Mouse (Mus musculus) heart, postnatal 25 days (tissue): ENCODE data around the gene Cd3e. TPM values are rescaled to one million over a fixed set of nuclear protein-coding genes. Genes with fewer than 3 reads are reported as not detected.
"Not testable (repeated sequence)": the region's sequence is repeated elsewhere in the genome, so short reads cannot be mapped to it uniquely, and the experiment has no call there.

Experiments
- DNase-seq: peaks from one replicate; pipeline ENCODE4 v3.0.0; 2022; ENCODE audit warnings: low spot score
- intact Hi-C: fragments of 180-260 bp; cut with DNase I; formaldehyde crosslinking; loops from one replicate; pipeline ENCODE4 v1.15.1; 2025
- total RNA-seq, 2 experiments: library from RNA; stranded (reverse); gene quantifications; 2 replicates each; pipeline ENCODE4 v1.2.3; 2021

Cd3e gene
- total RNA-seq, 2 experiments from 2014 or later, result 0.36 to 0.57 TPM

DNA sequence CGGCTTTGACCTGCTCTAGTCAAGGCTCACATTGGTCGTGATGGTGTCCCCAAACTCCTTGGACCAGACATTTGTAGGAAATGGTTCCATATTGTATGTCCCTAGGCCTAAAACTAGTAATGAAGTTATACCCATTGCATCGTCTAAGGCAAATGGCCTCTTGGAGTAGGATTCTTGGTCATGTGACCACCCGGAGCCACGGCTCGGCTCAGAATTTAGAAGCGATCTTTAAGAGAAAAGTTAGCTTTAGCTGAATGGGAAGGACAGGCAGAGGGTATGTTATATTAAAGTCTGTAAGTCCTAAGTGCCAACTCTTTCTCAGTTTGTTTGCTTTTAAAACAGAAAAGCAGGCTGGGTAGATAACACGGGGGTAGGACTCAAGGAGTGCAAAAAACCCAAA, 27.3 kb downstream of the Cd3e start:
- intact Hi-C loops, result no loop called here
- no peak for DNase-seq

DNA sequence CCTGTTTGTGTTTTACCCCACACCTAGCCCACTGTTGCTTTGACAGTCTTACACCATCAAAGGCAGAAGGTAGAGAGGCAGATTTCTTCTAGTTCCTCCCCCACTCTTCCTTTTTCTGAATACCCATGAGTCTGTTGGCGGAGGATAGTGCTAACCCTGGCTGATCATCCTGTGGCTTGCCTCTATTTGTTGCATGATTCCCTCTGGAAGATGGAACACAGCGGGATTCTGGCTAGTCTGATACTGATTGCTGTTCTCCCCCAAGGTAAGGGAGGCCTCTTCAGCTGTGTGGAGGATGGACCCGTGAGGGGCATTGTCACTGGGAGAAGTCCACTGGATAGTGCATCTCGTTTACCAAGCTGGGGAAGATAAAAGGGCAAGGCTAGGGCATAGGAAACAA, 27.8 kb downstream of the Cd3e start, which contains the start of gene Cd3d:
Gene Cd3d (plus strand): TSS at position 111 of the 400 bp plus-strand sequence.
- DNase-seq, result no peak
- intact Hi-C loops, result no loop called here

DNA sequence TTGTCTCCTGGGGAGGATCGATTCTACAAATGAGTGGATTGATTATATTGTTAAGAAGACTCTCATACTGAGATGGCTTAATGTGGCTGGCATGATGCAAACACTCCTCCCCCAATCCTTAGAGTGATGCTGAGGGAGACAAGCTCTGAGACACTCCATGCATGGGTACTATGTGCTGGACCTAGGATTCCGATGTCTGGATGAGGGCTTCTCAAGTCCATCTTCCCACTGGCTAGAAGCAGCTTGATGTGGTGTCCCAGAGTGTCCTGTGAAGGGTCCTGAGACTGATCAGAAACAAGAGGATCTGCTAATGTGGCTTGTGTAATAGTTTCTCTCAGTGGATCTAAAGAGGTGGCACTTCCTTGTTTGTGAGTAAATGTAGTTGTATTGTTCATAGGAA, 28.3 kb downstream of the Cd3e start:
- intact Hi-C loops, result no loop called here
- DNase-seq, result no peak

DNA sequence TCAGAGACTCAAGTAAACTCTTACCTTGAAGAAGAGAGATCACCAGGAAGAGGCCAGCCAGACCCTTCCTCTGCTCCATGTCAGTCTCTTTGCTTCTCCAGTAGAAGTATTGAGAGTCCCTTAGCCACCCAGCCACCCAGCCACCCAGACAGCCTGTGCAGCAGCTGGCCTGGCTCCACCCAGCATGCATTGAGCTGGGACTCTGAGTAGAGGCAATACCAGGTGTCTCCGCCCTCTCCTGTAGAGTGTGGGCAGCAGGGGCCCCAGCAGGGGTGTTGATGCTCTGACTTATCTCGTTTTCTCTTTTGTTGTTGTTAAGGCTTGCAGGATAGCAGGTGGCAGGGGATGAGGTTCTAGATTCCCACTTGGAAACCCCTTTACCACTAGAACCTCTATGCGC, 29.2 kb downstream of the Cd3e start, which contains the start of gene Cd3g:
Gene Cd3g (minus strand): TSS at position 190 of the 400 bp plus-strand sequence.
- intact Hi-C loops, result no loop called here

DNA sequence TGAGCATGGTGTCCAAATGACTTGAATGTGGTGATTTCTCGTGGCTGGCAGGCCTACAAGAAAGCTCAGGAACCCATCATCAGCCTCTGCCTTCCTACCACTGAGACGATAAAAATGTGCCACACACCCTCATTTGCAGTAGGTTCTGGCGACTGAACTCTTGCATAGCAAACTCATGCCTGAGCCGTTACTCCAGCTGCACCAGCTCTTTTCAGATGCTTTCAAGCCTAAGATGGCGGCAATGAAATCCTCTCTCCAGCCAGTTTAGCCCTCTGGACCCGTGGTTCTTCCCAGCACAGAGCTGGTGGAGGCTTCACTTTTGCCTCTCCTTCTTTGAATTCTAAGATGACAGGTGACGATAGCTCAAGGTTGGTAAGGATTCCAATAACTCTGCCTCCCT, 29.6 kb downstream of the Cd3e start:
- intact Hi-C loops, result no loop called here

More for the DNA sequence above, 29.2 kb downstream of the Cd3e start, which contains the start of gene Cd3g:
- no peak for DNase-seq

DNA sequence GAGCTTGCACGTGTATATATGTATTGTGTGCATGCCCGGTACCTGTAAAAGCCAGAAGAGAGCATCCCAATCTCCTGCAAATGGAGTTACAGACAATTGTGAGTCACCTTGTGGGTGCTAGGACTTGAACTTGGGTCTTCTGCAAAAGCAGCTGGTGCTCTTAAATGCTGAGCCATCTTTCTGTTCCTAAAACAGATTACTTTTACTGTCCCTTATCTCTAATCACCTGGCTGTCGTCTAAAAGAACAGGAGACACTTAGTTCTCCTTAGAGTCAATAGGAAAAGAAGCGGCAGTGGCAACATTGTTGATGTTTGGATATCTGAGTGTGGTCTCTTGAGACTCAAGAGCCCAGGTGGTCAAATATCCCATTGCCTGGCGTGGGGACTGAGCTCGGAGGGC, 31.6 kb downstream of the Cd3e start:
- intact Hi-C loops, result no loop called here
- DNase-seq, result no peak

More for the DNA sequence above, 29.6 kb downstream of the Cd3e start:
- no peak for DNase-seq

DNA sequence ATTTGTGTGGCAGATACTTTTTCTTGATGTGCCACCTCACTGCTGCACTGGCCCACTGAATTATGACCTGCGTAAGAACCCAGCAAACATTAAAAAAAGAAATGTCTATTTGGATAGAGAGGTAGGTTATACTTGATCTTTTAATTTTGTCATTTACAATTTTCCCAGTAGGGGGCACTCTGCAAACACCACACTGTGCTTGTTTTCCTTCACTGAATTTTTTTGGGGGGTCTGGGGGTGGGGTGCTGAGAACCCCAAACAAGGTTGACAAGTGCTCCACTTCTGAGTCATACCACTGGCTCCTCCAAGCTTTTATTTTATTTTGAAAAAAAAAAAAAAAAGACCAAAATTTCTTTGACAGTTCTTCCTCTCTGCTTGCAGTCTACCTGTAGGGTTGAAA, 40.0 kb downstream of the Cd3e start:
- intact Hi-C loops, result no loop called here

DNA sequence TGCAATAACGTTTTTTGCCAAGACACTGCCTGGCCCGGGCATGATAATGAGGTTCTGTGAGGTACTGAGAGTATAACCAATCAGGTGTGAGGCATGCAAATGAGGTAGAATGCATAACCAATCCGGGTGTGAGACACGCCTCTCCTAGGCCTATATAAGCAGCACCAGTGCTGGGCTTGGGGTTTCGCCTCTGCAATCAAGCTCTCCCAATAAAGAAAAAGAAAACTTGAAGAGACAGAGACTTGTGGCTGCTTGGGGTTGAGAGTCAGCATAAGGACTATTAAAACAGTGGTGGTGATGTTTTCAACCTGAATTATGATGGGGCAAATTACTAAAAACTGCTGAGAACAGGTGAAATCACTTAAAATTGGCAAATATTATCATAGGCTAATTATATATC, 41.7 kb downstream of the Cd3e start:
- intact Hi-C loops, DNase-seq: not testable (repeated sequence)

More for the DNA sequence above, 40.0 kb downstream of the Cd3e start:
- DNase-seq, result no peak

DNA sequence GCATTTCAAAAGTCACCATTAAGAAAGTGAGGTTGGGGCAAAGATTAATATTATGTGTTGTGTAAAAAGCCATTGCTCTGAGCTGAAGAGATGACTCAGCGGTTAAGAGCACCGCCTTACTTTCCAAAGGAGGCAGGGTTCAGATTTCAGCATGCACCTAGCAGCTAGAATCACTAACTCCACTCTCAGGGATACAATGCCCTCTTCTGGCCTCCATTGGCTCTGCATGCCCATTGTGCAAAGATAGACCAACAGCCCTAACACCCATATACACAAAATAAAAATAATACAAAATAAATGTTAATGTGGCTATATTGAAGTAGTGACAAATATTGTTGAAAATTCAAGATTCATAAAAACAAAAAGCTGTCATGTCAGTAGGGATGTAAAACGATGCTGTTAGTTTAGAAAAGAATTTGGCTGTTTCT, 42.6 kb downstream of the Cd3e start:
- DNase-seq, result peak; percentile 49
- intact Hi-C loops, result no loop called here

DNA sequence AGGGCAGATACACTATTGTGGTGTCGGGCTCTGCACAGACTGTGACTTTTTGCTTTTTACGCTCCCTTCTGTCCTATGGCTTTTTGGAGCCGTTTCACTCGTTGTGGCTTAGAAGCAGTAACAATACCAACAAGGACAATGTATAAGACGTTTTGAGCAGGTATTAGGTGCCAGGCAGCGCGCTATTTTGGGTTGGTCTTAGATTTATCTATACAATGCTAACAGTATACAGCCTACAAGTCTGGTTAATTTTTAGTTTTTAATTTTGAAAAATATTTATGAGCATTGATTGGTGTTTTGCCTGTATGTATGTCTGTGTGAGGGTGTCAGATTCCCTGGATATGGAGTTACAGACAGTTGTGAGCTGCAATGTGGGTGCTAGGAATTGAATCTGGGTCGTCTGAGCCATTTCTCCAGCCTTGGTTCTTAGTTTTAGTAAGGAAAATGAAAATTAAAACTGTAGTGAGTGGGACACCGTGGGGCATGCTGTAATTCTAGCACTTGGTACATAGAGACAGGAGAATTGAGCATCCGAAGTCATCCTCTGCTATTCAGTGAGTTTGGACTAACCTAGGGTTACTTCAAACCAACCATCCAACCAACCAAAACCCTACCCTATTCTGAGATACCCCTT, 43.5 kb downstream of the Cd3e start:
- DNase-seq, result no peak
- intact Hi-C loops, result loop anchor here (2.0 kb wide), 1 partner anchor 125 kb away; no protein-coding TSS in a partner anchor

DNA sequence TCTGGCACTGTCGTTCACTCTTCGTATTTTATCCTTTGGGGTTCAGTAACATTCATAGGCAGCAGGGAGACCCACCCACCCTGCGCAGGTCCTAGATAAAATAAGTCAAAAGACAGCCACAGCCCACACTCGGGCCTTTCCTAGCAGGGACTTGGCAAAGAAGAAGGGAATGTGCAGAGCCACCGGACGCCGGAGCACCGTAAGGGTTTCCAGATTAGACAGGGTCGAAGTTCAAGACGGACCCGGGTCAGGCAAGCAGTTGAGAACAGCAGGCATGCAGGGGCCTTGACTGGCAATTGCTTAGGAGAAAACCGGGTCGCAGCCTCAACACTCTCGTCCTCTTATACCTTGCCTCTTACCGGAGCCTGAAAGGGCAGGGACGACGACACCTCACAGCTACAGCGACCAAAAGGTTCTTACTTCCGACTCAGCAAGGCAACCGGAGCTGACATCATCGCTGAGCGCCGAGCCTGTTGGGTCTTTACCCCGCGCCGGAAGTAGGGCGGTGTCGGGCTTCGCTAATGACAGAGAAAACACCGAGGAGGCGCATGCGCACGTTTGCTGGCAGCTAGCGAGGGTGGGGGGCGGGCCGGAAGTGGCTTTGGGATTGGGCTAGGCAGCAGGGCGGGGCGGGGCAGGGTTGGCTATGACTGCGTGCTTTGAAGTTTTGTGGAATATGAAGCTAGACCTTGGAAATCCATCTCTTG, 44.1 kb downstream of the Cd3e start, which contains the start of gene Ube4a:
Gene Ube4a (minus strand): TSS at position 475 of the 707 bp plus-strand sequence.
- intact Hi-C loops, result loop anchor here (2.0 kb wide), 1 partner anchor 124 kb away; no protein-coding TSS in a partner anchor
- DNase-seq, result peak; percentile 96

DNA sequence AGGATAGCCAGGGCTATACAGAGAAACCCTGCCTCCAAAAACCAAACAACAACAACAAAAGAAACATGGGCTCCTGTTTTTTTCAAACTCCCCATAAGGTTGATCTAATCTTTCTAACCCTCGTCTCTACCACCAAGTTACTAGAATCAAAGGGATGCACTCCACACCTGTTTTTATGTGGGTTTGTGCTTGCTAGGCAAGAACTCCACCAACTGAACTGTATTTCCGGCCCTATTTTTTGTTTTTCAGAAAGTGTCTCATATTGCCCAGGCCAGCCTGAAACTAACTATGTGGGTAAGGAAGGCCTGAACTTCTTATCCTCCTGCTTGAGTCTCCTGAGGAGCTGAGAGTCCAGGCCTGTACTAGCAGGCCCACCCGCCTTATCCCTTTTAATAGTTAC, 55.0 kb downstream of the Cd3e start:
- intact Hi-C loops, result no loop called here
- DNase-seq, result no peak

Other genes with a start within 250 kb of the Cd3e start
- gene Arcn1, start 241.8 kb downstream of the Cd3e start, total RNA-seq, result 10 to 100 TPM; 85.4 to 85.5 TPM
- gene Ift46, start 241.7 kb downstream of the Cd3e start, total RNA-seq, result 10 to 100 TPM; 32.0 to 39.5 TPM
- gene Tmem25, start 210.3 kb downstream of the Cd3e start, total RNA-seq, result 10 to 100 TPM; 13.4 to 15.1 TPM
- gene Ttc36, start 206.6 kb downstream of the Cd3e start, total RNA-seq, result under 1 TPM; 0.34 to 0.61 TPM
- gene Kmt2a, start 128.3 kb downstream of the Cd3e start, total RNA-seq, result 10 to 100 TPM; 23.2 to 28.1 TPM
- gene Atp5l, start 88.9 kb downstream of the Cd3e start, total RNA-seq, result 1,000 to 10,000 TPM; 1,628 to 1,660 TPM
- gene Ube4a, start 44.0 kb downstream of the Cd3e start, total RNA-seq, result 10 to 100 TPM; 37.4 to 38.3 TPM
- gene Cd3g, start 29.2 kb downstream of the Cd3e start, total RNA-seq, result not detected
- under 1 TPM; 0.16 to 0.34 TPM for gene Cd3d, start 27.8 kb downstream of the Cd3e start, total RNA-seq
- 1 to 10 TPM in 1 of 2 experiments, under 1 TPM in 1; 0.81 to 1.0 TPM for gene Mpzl2, start 30.2 kb upstream of the Cd3e start, total RNA-seq
- 1 to 10 TPM; 1.5 to 2.6 TPM for gene Mpzl3, start 45.6 kb upstream of the Cd3e start, total RNA-seq
- under 1 TPM; 0.26 to 0.84 TPM for gene Jaml, start 69.6 kb upstream of the Cd3e start, total RNA-seq
- 1 to 10 TPM; 1.1 TPM for gene Scn2b, start 108.2 kb upstream of the Cd3e start, total RNA-seq
- 1 to 10 TPM; 2.5 to 2.8 TPM for gene Scn4b, start 128.8 kb upstream of the Cd3e start, total RNA-seq
- gene BC049352, start 172.4 kb upstream of the Cd3e start, total RNA-seq, result not detected
- gene Tmprss4, start 194.5 kb upstream of the Cd3e start, total RNA-seq, result not detected